Mouse (Mus musculus) liver, embryonic 16.5 days (tissue): ENCODE measurements around the gene Zfp459. TPM values are rescaled to one million over a fixed set of nuclear protein-coding genes. Genes with fewer than 3 reads are reported as not detected.
"Not testable (repeated sequence)": the region's sequence is repeated elsewhere in the genome, so short reads cannot be mapped to it uniquely, and the experiment has no call there.

Source experiments
- ATAC-seq: fragments of 200-750 bp; cut with Nextera tagmentation; 2 replicates; pipeline ENCODE4 v1.8.0; 2017; ENCODE audit warnings: low read depth, mild to moderate bottlenecking, moderate number of reproducible peaks, moderate library complexity
- H3K27ac ChIP-seq: fragments of 300-500 bp; sonication (generic); 2 replicates; pipeline ENCODE4 v1.5.1; 2014; ENCODE audit warnings: mild to moderate bottlenecking, low read length
- H3K27me3 ChIP-seq: fragments of 300-500 bp; sonication (generic); 2 replicates; pipeline ENCODE4 v1.6.1; 2014; ENCODE audit warnings: low read depth, low read length, mixed read lengths; ENCODE audit not compliant: control insufficient read depth, insufficient read depth
- H3K36me3 ChIP-seq: fragments of 300-500 bp; sonication (generic); 2 replicates; pipeline ENCODE4 v1.6.1; 2014; ENCODE audit warnings: mild to moderate bottlenecking; ENCODE audit not compliant: control insufficient read depth, insufficient read depth
- H3K4me1 ChIP-seq: fragments of 300-500 bp; sonication (generic); 2 replicates; pipeline ENCODE4 v1.6.1; 2014; ENCODE audit warnings: low read depth, low read length, mixed read lengths; ENCODE audit not compliant: control insufficient read depth
- H3K4me2 ChIP-seq: fragments of 300-500 bp; sonication (generic); 2 replicates; pipeline ENCODE4 v1.6.1; 2014; ENCODE audit warnings: low read depth, low read length, mixed read lengths
- H3K4me3 ChIP-seq: fragments of 300-500 bp; sonication (generic); 2 replicates; pipeline ENCODE4 v1.5.1; 2014; ENCODE audit warnings: low read depth, mild to moderate bottlenecking, low read length
- H3K9ac ChIP-seq: fragments of 300-500 bp; sonication (generic); 2 replicates; pipeline ENCODE4 v1.6.1; 2014; ENCODE audit warnings: low read depth, low read length
- H3K9me3 ChIP-seq: fragments of 300-500 bp; sonication (generic); replicated peaks from 2 replicates; pipeline ENCODE4 v1.6.1; 2016; ENCODE audit warnings: low read length; ENCODE audit not compliant: control insufficient read depth
- WGBS: fragments of 180-500 bp; shearing (Covaris S2); extraction: QIAGEN DNeasy Blood & Tissue Kit; methylation state at CpG from one replicate; pipeline ENCODE4 v1.1.7; 2014; ENCODE audit not compliant: insufficient replicate concordance; 5-methylcytosine and 5-hydroxymethylcytosine counted together
- polyA plus RNA-seq: library from polyadenylated mRNA; unstranded; fragments of >200 nt; fragmentation: Nextera tagmentation; extraction: Ambion mirVana; gene quantifications from 2 replicates; pipeline ENCODE4 v1.2.1, GENCODE M21; 2015

The Zfp459 gene
- polyA plus RNA-seq, result 0.09 and 0.14 TPM in 2 replicates

DNA sequence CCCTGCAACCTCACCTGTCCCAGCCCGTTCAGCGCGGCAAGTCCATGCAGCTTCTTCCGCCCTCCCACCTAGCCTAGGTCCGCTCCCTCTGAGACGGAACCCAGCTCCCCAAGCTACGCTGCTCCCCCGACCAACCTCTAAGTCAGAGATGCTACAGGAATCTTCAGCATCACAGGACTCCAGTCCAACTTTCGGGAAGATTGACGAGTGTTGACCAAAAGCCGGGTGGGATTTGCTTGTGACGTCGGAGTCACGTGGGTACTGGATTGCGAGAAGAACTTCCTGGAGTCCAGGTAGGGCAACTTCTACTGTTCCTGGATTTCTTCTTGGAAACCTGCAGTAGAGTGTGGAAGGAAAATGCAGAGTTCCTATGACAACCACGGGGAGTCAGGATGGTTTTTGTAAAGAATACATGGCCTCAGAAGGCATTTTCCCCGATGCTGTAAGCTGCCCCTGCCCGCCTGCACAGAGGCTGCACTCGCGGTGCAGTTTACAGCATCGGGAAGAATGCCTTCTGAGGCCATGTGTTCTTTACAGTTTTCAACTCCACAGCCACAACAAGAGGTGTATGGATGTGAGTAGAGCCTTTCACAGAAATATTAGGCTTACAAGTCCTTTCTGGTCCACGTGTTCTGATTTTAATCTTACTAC is at the start of gene Zfp459:
Gene Zfp459, minus strand, starts transcription at position 212 of the 651 bp plus-strand sequence.
- Histone ChIP-seq H3K27me3 (no peaks in the 10 kb centered on the region), H3K36me3 (no peaks in the 10 kb centered on the region), H3K27ac (no peak within 1 kb of the TSS), H3K4me3 (peak within 1 kb of the TSS; percentile 68), H3K4me1 (peaks cover 6% of the 10 kb centered on the region), H3K4me2 (peak within 1 kb of the TSS; percentile 84), H3K9ac (peak within 1 kb of the TSS; percentile 59), H3K9me3 (no peaks in the 10 kb centered on the region)
- 3% methylated on average over 22 of the region's 22 CpGs for WGBS
- ATAC-seq, result peak; percentile 59

DNA sequence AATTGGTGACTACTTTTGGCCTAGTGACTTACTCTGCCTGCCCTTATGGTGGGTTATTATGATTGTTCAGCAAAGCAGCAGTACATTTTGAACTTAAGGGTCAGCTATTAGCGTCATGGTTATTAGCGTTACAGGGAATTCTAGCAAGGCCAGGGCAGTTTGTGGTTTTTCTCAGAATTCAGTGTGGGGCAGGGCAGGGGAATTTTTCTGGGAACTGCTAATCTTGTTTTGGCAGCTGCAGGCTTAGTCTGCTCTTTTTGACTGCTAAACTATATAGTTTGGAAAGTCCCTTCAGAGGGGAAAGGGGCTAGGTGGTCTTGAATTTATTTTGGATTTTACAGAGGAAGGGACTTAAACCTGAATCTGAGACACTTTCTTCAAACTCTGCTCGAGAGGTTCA is 48.1 kb upstream of the Zfp459 start:
- no peak overlapping the region for H3K4me2 ChIP-seq
- no peak overlapping the region for H3K9ac ChIP-seq
- peaks cover 6% of the 10 kb centered on the region for H3K36me3 ChIP-seq
- no peak overlapping the region for H3K27ac ChIP-seq
- H3K27me3 ChIP-seq, result no peaks in the 10 kb centered on the region
- no peaks in the 10 kb centered on the region for H3K4me1 ChIP-seq
- no peak overlapping the region for H3K4me3 ChIP-seq
- 60% methylated on average over 3 of the region's 3 CpGs for WGBS
- no peaks in the 10 kb centered on the region for H3K9me3 ChIP-seq
- no peak for ATAC-seq

DNA sequence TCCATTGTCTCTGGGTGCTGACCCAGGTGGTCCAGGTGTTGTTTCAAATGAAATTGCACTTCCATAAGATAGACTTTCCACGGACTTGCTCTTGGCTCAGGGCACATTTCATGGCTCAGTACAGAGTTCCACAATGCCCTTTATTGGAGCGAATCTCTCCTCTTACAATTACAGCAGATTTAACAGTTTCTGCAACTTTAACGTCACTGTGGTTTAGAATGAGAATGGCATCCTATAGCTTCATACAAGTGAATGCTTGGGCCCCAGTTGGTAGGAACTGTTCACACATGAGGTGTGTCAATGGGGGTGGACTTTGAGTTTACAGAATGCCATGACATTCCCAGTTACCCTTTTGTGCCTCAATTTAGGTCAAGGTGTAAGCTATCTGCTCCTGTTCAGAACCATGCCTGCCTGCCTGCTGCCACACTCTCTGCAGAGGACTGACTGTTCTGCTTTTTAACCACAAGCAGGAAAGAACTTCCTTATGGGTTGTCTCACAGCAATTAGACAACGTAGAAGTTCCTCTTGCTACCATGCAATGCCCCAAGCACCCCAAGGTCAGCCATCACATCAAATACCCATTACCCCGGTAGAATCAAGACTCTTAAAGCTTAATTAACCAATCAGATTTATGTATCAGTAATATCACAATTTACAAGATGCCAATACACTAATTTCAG is 42.4 kb upstream of the Zfp459 start:
- H3K9ac ChIP-seq, ATAC-seq: not testable (repeated sequence)
- WGBS, result 23% methylated on average over 2 of the region's 5 CpGs

GRCm38 (mm10) chr13:67452021-67452309 is 30.7 kb upstream of the Zfp459 start:
- Histone ChIP-seq H3K4me2 (peak overlapping the region; percentile 68), H3K9me3 (no peaks in the 10 kb centered on the region), H3K36me3 (peaks cover 3% of the 10 kb centered on the region; the same call in 1 of the 2 replicates), H3K27me3 (no peaks in the 10 kb centered on the region), H3K9ac (peak overlapping the region; percentile 58; the same call in 1 of the 2 replicates), H3K4me3 (peak overlapping the region; percentile 73), H3K4me1 (no peaks in the 10 kb centered on the region; the same call in 1 of the 2 replicates), H3K27ac (peak overlapping the region; percentile 44; the same call in 1 of the 2 replicates)
- 10% methylated on average over 3 of the region's 3 CpGs for WGBS
- ATAC-seq, result no peak

More for the DNA sequence above, 42.4 kb upstream of the Zfp459 start:
- H3K9me3 ChIP-seq, H3K36me3 ChIP-seq, H3K4me2 ChIP-seq, H3K27me3 ChIP-seq, H3K4me3 ChIP-seq, H3K27ac ChIP-seq, H3K4me1 ChIP-seq: not testable (repeated sequence)

DNA sequence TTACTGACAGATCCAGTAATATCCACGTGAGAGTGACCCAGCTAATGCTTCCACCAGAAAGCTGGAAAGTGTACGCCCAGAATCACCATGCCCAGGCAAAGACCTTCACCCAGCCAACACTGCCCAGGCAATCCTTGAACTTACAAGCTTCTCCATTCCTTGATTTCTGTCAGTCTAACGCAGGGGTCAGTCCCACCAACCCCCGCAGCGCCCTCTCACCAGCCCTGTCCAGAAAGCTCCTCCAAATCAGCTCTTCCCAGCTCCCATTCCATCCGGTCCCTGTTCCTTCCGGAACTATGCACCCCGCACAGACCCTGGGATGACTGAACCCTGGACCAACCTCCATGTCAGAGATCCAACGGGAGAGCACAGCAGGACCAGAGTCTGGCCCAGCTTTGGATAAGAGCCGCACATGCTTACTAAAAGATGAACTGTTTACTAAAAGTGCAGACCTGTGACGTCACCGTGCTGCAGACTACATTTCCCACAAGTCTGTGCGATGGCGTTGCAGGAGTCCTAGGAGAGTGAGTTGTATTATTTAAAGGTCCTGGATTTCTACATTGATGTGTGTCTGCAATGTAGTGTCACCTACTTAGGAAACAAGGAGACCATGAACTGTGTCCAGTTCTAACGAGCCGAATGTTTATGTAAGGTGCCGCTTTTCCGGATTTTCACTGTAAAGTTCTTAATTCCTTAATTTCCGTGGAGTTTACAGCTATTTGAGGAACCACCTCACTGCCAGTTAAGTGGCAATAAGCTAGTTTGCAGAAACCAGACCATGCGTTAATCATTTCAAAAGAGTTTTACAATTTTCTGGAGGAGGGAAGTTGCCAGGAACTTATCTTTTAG is 30.2 kb upstream of the Zfp459 start, which contains the start of gene Zfp874a:
Gene Zfp874a, minus strand, starts transcription at position 453 of the 849 bp plus-strand sequence.
- peak; percentile 97 for ATAC-seq
- no peaks in the 10 kb centered on the region; the same call in 1 of the 2 replicates for H3K4me1 ChIP-seq

DNA sequence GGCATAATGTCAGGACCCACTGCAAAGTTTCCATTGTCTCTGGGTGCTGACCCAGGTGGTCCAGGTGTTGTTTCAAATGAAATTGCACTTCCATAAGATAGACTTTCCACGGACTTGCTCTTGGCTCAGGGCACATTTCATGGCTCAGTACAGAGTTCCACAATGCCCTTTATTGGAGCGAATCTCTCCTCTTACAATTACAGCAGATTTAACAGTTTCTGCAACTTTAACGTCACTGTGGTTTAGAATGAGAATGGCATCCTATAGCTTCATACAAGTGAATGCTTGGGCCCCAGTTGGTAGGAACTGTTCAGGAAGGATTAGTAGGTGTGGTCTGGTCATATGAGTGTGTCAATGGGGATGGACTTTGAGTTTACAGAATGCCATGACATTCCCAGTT is 15.9 kb upstream of the Zfp459 start:
- not testable (repeated sequence) for H3K9me3 ChIP-seq, H3K36me3 ChIP-seq, H3K4me2 ChIP-seq, ATAC-seq, H3K9ac ChIP-seq, H3K4me1 ChIP-seq, H3K27ac ChIP-seq, H3K4me3 ChIP-seq, H3K27me3 ChIP-seq
- WGBS, result no CpG with 5 or more reads among the region's 3 CpGs

More for the DNA sequence above, 30.2 kb upstream of the Zfp459 start, which contains the start of gene Zfp874a:
- Histone ChIP-seq H3K27ac (peak within 1 kb of the TSS; percentile 72), H3K9me3 (no peaks in the 10 kb centered on the region), H3K9ac (peak within 1 kb of the TSS; percentile 70), H3K36me3 (peaks cover 3% of the 10 kb centered on the region; the same call in 1 of the 2 replicates), H3K4me3 (peak within 1 kb of the TSS; percentile 73), H3K27me3 (no peaks in the 10 kb centered on the region), H3K4me2 (peak within 1 kb of the TSS; percentile 68)
- WGBS, result 2% methylated on average over 20 of the region's 20 CpGs

DNA sequence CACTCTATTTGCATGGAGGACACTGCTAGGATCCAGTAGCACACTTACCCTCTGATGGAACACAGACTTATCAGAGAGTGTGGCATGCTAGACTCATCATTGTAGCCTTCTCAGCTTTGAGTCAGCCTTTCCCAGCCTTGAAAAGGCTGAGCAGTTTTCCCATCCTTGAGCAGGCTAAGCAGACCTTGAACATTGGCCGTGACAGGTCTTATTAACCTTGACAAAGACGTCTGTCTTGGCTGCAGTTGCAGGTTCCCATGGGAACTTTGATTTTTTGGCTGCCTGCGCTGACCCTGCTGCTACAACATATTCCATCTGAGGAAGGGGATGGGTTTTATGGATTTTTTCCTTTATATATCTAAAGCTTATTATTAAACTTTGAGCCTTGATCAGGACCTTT is 6.9 kb upstream of the Zfp459 start:
- no peaks in the 10 kb centered on the region for H3K4me1 ChIP-seq
- 58% methylated on average over 3 of the region's 3 CpGs for WGBS
- H3K27me3 ChIP-seq, result no peaks in the 10 kb centered on the region
- H3K27ac ChIP-seq, result no peak overlapping the region
- no peak for ATAC-seq
- no peak overlapping the region for H3K4me2 ChIP-seq
- H3K9me3 ChIP-seq, result no peaks in the 10 kb centered on the region
- H3K36me3 ChIP-seq, result no peaks in the 10 kb centered on the region
- no peak overlapping the region for H3K9ac ChIP-seq
- no peak overlapping the region for H3K4me3 ChIP-seq

GRCm38 (mm10) chr13:67425699-67426098 is 4.5 kb upstream of the Zfp459 start:
- H3K36me3 ChIP-seq, H3K4me2 ChIP-seq, H3K9me3 ChIP-seq, H3K27ac ChIP-seq, H3K4me3 ChIP-seq, H3K27me3 ChIP-seq, H3K9ac ChIP-seq, H3K4me1 ChIP-seq, ATAC-seq: not testable (repeated sequence)
